Mouse (Mus musculus): ENCODE measurements around the gene Herc2.

GRCm38 (mm10) chr7:56201483-56202218, 151.7 kb downstream of the Herc2 start:
- TF ChIP-seq CTCF (IDR thresholded peaks at IDR 0.05; ENCODE audit: low read depth) = no peak
- no peak for TF ChIP-seq EP300 (IDR thresholded peaks at IDR 0.05; ENCODE audit: low read depth)

Measured in liver, postnatal 0 days (tissue).